Mouse (Mus musculus): Measurements from ENCODE around the gene Bhmt. TPM values are rescaled to one million over a fixed set of nuclear protein-coding genes. Genes with fewer than 3 reads are reported as not detected.

The Bhmt gene
- 1 to 10 TPM in 1 of 2 experiments, under 1 TPM in 1; 0.80 to 1.8 TPM for total RNA-seq (2023)

DNA sequence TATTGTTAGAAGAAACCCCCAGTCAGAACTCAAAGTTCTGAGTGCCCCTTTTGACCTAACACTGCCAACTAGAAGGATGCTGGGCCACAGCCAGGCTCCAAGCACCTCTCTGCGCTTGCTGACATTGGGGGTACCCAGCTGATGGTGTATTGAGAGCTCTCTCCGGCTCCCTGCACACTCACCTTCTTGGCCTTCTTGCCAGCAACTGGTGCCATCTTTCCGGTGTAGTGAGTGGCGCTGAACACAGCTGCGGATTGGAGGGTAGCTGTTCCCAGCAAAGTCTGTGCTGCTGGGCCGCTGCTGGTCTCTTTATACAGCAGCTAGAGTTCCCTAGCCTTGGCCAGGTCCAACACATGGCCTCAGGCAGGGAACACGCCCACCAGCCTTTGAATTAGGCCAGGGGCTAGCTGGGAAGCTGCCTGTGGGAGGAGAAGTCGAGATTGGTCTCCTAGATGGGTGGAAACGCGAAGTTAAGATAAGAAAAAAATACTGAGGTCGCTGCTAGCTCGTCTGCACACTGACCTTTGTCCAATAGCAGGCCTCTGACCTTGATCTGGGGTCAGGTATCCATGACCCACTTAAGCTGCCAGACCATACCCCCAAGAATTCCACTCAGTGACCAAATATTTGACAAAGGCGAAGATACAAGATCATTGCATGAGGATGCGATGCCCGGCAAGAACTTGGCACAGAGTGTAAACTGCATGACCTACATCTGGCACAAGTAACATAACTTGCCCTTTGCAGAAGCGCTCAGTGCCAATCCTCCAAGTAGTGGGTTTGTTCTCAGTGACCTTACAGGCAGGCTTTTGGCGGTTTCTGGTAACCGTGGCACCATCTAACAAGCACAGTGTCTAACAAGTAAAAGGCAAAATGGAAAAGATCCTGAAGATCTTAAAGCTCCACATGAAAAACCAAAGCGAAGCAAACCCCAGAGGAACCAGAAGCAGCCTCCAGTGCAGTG, at the start of gene Bhmt:
Gene Bhmt (minus strand): TSS at position 680 of the 964 bp plus-strand sequence.

DNA sequence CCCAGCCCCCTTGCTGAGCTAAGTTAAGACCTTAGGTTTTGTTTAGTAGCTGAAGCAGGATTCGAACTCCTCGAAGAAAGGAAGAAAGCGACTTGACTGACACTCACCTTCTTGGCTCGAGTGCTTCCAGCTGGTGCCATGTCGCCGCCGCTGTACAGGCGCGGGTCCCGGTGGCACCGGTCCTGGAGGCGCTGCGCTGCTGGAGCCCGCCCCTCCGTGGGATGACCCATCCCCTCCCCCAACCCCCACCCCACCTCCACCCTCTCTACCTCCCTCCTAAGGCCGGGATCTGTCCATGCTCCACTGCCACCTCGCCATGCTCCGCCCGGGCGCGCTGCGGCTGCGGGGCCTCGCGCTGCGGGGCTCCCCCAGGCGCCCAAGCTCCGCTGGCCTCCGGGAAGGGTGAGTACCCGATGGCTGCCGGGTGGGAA, 36.4 kb upstream of the Bhmt start, which contains the start of the genes Bhmt2 and Dmgdh:
Gene Bhmt2 (minus strand): TSS at position 172 of the 431 bp plus-strand sequence.
Gene Dmgdh (plus strand): TSS at position 303 of the 431 bp plus-strand sequence.

Other genes starting within 250 kb of the Bhmt start
- 10 to 100 TPM; 46.8 to 46.9 TPM for gene Jmy, start 138.2 kb downstream of the Bhmt start, total RNA-seq (2023)
- not detected for gene Bhmt2, start 36.3 kb upstream of the Bhmt start, total RNA-seq (2023)
- not detected for gene Dmgdh, start 36.5 kb upstream of the Bhmt start, total RNA-seq (2023)
- gene Arsb, start 133.7 kb upstream of the Bhmt start, total RNA-seq (2023) = 1 to 10 TPM; 8.9 to 9.5 TPM

All from B cell, adult 67 days (primary cell).